Mouse (Mus musculus): ENCODE measurements around the gene Ddx59.

The Ddx59 gene

DNA sequence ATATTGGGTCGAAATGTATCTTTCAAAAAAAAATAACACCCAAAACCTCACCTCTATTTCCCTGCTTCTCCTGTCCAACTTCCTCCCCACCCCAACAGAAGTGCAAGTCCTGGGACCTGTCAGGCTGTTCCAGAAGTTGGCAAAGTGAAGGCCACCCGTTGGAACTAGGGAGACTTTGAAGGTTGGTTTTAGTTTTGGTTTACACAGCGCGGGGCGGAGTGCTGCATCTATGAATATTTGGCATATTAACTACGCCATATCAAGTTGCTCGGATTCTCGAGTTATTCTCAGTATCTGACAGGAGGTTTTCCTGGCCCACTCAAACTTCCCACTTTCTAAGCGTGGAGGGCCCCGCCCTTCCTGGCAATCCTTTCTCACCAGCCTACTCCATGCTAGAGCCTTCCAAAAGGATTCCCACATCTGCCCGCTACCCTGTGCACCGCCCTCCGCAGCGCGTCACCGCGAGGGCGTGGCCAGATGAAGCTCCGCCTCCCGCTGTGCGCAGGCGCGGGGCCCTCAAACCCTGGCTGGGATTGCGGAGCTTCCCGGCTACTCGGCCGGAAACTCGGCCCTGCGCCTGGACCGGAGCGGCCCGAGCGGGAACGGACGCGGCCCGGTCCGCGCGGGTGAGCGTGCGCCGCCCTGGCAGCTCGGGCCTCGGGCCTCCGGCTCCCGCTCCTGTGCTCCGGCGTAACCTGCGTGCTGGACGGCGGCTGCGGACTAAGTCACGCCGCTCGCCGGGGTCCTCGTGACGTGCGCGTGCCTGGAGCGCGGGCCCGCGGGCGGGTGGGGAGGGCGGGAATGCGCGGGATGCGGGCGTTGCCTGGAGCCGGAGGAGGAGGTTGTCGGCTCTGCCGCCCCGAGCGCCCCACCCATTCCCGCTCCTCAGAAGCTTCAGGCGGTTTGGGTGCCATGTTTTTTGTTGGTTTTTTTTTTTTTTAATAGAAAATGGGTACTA, at the start of gene Ddx59:
TSS of gene Ddx59 (plus strand) at position 474 of the 958 bp plus-strand sequence.
- DNase-seq (ENCODE audit: low spot score): peak; percentile 94

DNA sequence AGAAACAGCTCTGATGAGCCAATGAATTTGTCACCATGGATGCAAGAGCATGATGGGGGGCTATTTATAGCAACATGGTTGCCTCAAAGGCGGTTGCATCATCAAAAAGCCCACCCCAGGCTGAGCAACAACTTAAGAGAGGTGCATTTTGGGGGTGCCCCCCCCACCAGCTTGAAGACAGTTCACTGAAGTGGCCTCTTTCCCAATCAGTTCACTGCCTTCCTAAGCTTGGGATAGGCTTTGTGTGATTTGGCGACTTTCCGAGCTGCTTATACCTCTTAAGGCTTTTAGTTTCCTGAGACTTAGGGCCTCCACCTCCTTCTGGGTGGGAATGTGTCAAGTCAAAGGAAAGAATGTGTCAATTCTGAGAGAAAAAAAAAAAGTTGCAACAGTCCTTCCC, 49.1 kb upstream of the Ddx59 start:
- no peak for DNase-seq (ENCODE audit: low spot score)

DNA sequence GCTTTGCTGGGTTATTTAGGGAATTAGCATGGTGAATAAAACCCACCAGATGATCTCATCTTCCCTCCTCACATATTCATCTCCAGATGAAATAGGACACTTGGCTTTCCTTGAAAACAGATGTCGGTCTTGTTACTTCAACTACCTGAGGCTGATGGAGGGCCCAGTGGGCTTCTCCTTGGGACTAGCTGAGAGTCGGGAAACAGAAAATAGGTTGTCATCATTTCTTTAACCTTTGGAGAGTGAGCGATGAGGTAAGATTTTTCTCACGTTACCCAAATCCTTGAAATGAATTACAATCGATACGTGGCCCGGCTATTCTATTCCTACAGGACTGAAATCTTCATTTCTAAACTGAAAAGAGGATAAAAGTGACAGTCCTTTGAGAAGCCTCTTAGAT, 35.8 kb upstream of the Ddx59 start:
- DNase-seq (ENCODE audit: low spot score): no peak

DNA sequence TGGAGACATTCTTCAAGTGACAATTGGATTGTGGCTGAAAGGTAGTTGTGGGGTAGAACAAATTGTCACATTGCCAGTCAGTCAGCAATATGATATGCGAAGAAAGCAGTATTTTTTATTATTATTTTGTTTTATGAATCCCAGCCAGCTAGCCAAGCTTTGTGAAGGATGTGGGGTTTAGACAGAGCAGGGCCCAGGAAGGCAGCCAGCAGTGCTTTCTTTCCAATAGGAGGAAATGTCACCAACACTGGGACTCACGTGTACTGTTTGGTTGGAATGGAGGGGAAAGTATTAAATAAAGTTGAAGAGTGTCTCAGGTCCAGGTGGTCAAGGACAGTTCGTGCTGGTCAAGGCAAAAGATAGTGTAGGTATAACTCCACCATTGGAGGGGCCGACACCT, 34.9 kb upstream of the Ddx59 start:
- no peak for DNase-seq (ENCODE audit: low spot score)

DNA sequence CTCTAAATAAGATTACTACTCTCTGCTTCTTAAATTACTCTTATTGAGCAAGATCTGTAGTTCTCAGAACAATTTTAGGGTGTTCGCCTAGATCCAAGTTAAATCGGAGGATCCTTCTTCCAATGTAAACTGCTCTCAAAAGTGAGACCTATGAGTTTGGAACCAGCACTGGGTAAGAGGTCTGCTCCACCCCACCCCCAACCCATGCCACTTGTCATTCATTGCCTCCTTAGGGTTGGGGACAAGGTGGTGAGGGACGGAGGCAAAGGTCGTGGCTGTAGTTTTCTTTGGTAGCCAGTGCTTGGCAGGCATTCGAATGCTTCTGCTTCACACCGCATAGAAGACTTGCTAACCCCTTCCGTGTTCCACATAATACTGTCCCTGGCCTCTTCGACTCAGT, 34.5 kb upstream of the Ddx59 start:
- DNase-seq (ENCODE audit: low spot score): no peak

DNA sequence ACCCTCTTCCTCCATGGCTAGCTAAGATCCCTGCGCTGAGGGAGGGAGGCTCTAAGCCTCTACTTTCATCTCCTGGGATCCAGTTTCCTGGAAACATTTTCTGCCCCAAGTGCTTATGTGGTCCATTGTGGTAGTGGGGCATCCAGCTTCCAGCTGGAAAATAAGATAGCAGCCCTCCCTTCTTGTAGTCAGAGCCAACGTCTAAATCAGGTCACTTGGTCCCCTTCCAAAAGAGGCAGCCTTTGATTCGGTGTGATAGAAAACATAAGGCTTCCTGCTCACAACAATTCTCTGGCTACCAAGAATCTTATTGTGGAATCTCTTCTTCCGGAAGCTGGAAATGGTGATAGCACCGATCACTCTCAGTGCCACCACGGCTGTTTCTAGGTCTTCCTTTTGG, 33.9 kb upstream of the Ddx59 start:
- DNase-seq (ENCODE audit: low spot score): no peak

DNA sequence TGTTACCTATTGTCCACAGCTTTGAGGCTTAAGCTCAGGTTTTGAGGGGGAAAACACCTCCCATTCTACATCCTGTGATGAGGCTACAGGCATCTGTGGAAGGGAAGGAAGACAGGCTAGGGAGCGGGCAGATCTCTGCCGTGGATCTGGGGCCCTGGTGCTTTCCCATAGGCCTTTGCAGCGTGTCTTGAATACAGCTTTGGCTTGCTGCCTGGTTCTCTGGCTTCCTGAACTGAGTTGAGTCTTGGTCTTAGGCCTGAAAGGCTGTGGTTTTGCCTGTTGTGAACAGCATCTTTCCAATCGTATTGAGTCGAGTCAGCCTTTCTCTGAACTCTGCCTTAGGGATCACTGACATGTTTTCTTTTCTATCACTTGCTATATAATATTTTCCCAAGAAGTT, 33.5 kb upstream of the Ddx59 start:
- DNase-seq (ENCODE audit: low spot score): no peak

DNA sequence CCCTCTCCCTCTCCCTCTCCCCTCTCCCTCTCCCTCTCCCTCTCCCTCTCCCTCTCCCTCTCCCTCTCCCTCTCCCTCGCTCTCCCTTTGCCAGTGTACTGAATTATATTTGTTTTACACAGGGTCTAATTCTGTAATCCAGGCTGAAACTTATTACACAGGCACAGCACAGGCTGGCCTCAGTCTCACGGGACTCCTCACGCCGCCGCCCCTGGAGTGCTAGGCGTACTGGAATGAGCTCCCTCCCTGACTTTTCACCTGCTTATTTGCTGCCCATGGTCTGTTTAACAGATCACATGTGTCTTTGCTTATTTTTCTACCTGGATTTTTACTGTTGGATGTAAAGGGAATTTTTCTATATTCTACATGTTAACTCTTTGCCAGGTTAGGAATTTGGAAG, 28.2 kb upstream of the Ddx59 start:
- no peak for DNase-seq (ENCODE audit: low spot score)

DNA sequence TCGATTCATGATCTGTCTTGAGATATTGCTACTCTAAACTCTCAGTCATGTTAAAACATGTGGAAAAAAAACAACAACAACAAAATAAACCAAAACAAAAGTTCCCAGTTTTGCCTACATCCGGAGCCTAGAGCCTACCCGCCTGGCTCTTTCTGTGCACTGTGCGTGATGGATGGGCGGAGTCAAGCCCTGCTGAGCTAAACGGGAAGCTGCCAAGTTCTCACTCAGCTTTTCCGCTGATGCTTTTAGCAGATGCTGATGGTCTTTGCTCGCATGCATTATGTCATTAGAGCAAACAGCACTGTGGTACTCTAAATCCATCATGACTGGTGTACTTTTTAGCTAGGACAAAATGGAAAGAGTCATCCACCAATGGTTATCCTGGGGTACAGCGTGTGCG, 20.6 kb upstream of the Ddx59 start:
- no peak for DNase-seq (ENCODE audit: low spot score)

DNA sequence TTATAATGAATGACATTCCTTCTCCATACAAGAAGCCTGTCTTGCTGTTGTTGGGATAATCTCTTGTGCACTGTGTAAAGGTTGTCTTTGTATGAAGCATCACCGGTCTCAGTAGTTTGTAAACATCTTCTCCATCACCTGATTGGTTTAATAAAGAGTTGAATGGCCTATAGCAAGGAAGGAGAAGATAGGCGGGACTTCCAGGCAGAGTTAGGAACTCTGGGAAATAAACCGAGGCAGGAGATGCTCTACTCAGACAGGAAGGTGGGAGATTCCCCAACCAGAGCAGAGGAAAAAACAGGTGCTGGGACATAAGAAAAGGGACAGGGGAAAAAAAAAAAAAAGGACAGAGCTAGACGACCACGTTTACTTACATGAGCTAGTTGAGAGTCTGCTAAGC, 20.0 kb upstream of the Ddx59 start:
- DNase-seq (ENCODE audit: low spot score): no peak

DNA sequence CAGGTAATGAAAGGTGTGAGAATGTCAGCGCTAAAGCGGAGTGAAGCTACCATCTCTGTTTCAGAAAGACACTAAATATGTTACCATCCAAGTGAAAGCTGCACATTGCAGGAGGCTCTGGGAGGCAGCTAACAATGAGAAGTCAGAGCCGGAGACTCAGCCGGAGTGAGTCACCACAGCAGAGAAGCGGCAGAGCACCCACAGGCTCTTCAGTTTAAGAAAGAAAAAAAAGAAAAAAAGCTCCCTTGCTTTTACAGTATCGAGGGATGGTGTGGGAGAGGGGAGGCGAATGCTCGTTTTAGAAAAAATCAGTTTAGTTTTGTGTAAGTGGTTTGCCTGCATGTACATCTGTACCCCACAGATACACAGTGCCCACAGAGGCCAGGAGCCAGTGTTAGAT, 13.8 kb upstream of the Ddx59 start:
- peak; percentile 50 for DNase-seq (ENCODE audit: low spot score)

DNA sequence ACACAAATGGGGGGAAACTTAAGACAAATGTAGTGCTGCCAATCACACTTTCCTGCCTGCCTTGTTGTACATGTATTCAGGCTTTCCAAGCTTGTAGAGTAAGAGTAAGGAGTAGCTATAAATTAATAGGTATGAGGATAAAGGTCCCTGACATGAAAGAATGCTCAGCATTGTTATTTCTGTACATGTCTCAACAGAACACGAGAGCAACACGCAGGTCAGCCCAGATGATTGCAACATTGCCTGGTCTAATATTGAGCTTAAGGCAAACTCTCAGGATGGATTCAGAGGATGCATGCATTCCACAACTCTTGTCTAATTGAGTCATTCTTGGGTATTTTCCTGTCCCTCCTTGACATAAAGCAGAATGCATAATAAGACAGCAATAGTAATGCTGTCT, 5.4 kb upstream of the Ddx59 start:
- DNase-seq (ENCODE audit: low spot score): no peak

DNA sequence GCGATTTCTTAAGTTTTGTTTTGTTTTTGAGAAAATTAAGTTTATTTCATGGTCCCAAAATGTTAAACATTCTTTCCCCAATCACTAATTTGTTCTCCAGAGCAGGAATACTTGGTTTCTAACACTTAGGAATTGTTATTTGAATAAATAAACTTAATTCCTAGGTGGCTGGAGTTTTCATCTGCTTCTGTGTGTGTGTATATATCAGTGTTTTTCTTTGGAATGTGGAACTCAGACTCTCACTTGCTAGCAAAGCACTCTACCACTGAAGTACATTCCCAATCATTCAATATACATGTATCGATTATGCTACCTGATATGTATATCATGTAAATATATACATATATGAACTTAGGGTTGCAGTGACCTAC, 670 bp downstream of the Ddx59 start:
- no peak for DNase-seq (ENCODE audit: low spot score)

DNA sequence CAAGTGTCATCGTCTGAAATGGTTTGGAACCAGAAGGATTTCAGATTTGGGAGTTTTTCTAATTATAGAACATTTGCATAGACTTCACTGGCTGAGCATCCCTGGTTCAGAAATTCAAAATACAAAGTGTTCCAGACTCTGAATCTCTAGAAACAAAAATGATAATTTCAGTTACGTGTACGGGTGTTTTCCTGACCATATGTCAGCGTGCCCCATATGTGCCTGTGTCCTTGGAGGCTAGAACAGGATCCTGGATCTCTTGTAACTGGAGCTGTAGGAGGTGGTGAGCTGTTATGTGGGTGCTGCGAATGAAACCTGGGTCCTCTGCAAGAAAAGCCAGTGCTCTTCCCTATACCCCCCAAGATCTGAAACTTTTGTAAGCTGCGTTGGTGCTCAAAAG, 3.3 kb downstream of the Ddx59 start:
- DNase-seq (ENCODE audit: low spot score): peak; percentile 40

DNA sequence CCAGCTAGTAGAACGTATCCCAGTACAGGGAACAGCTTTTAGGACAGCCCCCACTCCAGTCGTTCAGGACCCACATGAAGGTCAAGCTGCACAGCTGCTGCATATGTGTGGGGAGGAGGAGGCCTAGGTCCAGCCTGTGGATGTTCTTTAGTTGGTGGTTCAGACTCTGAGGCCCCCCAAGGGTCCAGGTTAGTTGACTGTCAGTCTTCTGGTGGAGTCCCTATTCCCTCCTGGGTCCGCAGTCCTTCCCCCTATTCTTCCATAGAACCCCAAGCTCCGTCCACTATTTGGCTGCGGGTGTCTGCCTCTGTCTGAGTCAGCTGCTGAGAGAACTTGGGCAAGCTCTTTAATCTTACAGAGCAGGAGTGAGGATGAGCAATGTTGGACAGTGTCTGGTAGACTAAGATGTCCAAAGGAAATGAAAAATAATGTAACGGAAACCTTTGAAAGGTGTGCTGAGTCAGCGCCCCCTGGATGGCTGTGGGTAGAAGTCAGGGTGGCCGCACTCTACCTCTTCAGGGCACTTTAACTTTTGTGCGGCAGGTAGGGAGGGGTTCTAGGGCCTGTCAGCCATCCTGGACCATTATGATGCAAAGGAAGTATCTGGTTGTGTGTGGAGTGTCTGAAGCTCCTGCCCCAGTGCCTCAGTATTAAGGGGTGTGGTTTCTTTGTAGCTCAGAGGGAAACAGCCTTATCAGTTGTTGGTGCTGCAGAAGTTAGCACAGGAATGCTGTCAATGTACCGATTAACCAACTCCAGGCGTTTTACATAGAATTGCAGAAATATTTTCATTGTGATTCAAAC, 12.3 kb downstream of the Ddx59 start:
- DNase-seq (ENCODE audit: low spot score): no peak

DNA sequence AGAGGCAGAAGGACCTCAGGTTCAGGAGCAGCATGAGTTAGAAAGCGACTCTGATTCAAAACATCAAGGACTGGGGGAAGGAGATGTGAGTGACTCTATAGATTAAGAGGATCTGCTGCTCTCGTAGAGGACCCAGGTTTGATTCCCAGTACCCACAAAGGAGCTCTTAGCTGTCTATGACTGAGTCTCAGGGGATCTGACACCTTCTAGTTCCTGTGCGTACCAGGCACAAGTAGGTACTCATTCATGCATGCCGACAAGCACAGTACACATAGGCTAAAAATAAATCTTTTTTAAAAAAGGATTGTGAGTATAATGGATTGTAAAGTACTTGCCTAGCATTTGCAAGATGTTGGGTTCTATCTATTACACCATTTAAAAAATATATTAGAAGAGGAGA, 13.9 kb downstream of the Ddx59 start:
- DNase-seq (ENCODE audit: low spot score): no peak

DNA sequence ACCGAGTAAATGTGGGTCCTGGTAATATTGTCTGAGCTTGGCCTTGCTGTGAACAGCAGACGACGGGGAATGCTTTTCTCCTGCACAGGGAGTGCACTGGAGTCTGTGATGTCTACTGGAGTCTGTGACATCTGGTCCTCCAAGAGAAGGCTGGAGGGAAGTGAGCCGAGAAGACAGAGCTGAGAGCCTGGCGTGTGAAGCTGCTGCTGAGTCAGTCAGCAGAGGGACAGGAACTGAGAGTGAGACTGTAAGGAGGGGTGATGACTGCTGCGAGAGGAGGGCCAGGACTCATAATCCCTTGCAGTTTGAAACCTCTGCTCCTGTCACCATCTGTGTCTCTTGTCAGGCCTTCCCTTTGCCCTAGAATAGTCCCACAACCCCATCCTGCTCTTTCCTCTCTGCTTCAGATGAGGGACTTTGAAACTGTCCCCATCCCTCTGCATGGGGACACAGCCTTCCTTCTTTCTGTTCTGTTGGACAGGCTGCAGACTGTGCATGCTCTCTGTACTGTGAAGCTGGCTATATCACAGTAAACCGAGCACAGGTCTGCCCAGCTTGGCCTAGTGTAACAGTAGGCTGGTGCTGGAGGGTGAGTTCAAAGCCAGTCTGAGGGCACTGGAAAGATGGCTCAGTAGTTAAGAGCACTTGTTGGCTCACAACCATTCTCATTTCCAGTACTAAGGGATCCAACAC, 15.2 kb downstream of the Ddx59 start:
- DNase-seq (ENCODE audit: low spot score): no peak

DNA sequence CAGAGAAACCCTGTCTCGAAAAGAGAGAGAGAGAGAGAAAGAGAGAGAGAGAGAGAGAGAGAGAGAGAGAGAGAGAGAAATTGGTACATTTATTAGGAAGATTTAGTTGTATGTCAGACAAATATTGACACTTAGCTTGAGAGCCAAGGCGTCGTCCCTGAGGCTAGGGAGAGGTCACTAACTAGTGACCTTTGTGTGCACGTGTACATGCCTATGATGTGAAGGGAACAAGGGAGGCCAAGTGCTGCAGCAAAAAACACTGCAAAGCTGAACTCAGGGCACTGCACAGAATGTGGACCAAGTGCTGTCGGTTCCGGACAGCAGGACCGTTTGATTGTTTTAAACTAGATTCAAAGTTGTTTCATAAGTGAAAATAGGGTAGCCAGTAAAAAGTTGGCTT, 25.7 kb downstream of the Ddx59 start:
- no peak for DNase-seq (ENCODE audit: low spot score)

DNA sequence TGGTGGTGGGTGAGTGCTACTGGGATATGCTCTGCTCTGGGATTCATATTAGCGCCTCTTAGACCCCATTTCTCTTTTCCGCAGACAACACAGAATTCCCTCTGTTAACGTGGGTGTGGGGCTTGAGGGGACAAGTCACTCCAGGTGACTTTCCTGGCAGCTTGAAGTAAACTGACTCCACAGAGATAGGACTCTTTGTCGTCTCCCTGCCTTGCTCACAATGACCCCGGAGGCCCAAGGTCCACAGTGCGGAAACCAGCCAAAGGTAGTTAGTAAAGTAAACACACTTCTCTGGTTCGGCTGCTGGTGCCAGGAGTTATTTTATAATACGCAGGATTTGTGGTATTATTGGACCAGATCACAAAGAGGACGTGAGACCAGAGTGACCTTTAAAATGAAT, 27.7 kb downstream of the Ddx59 start:
- no peak for DNase-seq (ENCODE audit: low spot score)

DNA sequence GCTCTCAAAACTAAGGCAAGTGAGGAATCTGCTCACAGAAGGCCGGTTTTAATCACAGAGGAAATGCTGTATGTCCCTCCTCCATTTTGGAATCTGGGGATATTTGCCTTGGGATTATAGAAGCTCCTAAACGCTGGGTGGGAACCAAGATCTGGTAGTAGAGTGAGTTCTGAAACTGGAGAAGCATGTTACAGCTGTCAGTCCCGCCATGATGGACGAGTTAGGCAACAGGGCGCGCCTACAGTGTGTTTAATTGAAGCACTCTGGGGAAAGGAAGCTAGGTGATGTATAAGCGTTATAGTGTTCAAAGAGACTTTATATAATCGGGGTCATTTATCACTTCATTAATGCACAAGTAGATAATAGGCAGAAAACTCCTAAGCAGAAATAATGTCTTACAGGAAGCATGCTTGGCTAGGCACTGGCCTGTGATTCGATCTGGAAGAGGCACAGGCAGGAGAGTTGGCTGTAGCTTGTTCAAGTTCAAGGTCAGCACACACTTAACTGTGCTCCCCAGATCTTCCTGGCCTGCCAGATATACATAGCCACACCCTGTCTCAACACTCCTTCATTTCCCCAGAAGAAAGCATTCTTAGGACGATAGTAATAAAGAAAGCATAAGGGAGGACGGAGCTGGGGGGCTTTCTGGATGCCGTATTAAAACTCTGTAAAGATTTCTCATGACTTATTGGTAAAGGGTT, 29.6 kb downstream of the Ddx59 start:
- DNase-seq (ENCODE audit: low spot score): no peak

DNA sequence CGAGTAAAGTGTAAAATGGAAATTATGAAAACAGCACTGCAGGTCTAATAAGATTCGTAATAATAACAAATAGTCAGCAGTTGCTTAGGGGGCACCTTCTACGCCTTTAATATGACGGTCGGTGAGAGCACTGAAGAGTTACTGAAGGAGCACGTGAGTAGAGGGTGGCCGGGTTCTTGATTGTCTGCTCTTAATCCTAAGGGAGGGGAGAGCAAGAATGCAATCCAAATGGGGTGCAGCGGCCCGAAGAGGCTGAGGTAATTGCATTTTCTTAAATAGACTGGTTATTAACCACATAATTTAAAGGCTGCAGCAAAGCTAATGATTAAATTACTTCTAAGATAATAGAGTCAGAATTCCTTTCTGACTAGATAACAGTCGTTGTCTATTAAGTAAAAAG, 31.9 kb downstream of the Ddx59 start:
- no peak for DNase-seq (ENCODE audit: low spot score)

DNA sequence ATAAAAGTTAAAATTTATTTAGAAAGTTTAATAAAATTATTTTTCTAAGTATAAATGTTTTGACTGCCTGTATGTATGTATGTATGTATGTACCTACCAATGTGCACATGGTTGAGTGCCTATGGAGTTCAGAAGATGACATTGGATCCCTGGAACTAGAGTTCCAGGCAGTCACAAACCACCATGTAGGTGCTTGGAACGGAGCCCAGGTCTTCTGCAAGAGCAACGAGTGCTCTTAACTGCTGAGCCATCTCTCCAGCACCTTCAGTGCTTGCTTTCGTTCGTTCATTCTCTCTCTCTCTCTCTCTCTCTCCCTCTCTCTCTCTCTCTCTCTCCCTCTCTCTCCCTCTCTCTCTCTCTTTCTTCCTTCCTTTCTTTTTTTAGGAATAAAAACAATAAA, 32.3 kb downstream of the Ddx59 start:
- no peak for DNase-seq (ENCODE audit: low spot score)

Data from left cerebral cortex, adult 11 months (tissue).